Mouse (Mus musculus): ENCODE measurements around the gene Sowaha.

The Sowaha gene

GRCm38 (mm10) chr11:53472709-53473108, 7.4 kb downstream of the Sowaha start:
- no peak for DNase-seq (ENCODE audit: low spot score)

- peak; percentile 97 for DNase-seq (ENCODE audit: low spot score)
These were observed 9.9 kb downstream of the Sowaha start, which contains the start of gene Gm9837 for GRCm38 (mm10) chr11:53469968-53470695. Gm9837 (minus strand) TSS chr11:53470479.

- peak; percentile 22 for DNase-seq (ENCODE audit: low spot score)
These were observed 10.6 kb downstream of the Sowaha start for GRCm38 (mm10) chr11:53469294-53469967.

GRCm38 (mm10) chr11:53466231-53466971, 13.7 kb downstream of the Sowaha start:
- DNase-seq (ENCODE audit: low spot score): no peak

- no peak for DNase-seq (ENCODE audit: low spot score)
These were observed 16.3 kb downstream of the Sowaha start for GRCm38 (mm10) chr11:53463551-53464424.

- peak; percentile 59 for DNase-seq (ENCODE audit: low spot score)
These were observed 18.3 kb downstream of the Sowaha start for GRCm38 (mm10) chr11:53461727-53462126.

GRCm38 (mm10) chr11:53460192-53460591, 19.9 kb downstream of the Sowaha start:
- DNase-seq (ENCODE audit: low spot score): peak; percentile 50

- no peak for DNase-seq (ENCODE audit: low spot score)
These were observed 21.1 kb downstream of the Sowaha start for GRCm38 (mm10) chr11:53458996-53459395.

GRCm38 (mm10) chr11:53457372-53457954, 22.6 kb downstream of the Sowaha start:
- DNase-seq (ENCODE audit: low spot score): no peak

GRCm38 (mm10) chr11:53456474-53457371, 23.4 kb downstream of the Sowaha start, which contains the start of the genes Gm10447 and Shroom1:
Gm10447 (minus strand) TSS chr11:53457110.
Shroom1 (plus strand) TSS chr11:53457205.
- DNase-seq (ENCODE audit: low spot score): no peak

- no peak for DNase-seq (ENCODE audit: low spot score)
These were observed 27.0 kb downstream of the Sowaha start for GRCm38 (mm10) chr11:53453031-53453430.

GRCm38 (mm10) chr11:53452396-53452795, 27.7 kb downstream of the Sowaha start:
- no peak for DNase-seq (ENCODE audit: low spot score)

GRCm38 (mm10) chr11:53451361-53451760, 28.7 kb downstream of the Sowaha start:
- no peak for DNase-seq (ENCODE audit: low spot score)

- no peak for DNase-seq (ENCODE audit: low spot score)
These were observed 29.9 kb downstream of the Sowaha start for GRCm38 (mm10) chr11:53450070-53450705.

- DNase-seq (ENCODE audit: low spot score): no peak
These were observed 31.5 kb downstream of the Sowaha start for GRCm38 (mm10) chr11:53448529-53448928.

GRCm38 (mm10) chr11:53447996-53448395, 32.1 kb downstream of the Sowaha start:
- no peak for DNase-seq (ENCODE audit: low spot score)

- DNase-seq (ENCODE audit: low spot score): no peak
These were observed 33.9 kb downstream of the Sowaha start for GRCm38 (mm10) chr11:53446183-53446582.

- no peak for DNase-seq (ENCODE audit: low spot score)
These were observed 34.5 kb downstream of the Sowaha start for GRCm38 (mm10) chr11:53445562-53445961.

GRCm38 (mm10) chr11:53443861-53444260, 36.2 kb downstream of the Sowaha start:
- no peak for DNase-seq (ENCODE audit: low spot score)

- no peak for DNase-seq (ENCODE audit: low spot score)
These were observed 38.2 kb downstream of the Sowaha start for GRCm38 (mm10) chr11:53441921-53442320.

All from MN1 (cell line).